Mouse (Mus musculus): ENCODE results near the gene Spsb4.

GRCm38 (mm10) chr9:97020152-97020551 is 1.5 kb upstream of the Spsb4 start:
- no peak for TF ChIP-seq CTCF (IDR thresholded peaks at IDR 0.05; ENCODE audit: low read depth)
- TF ChIP-seq EP300 (optimal IDR thresholded peaks at IDR 0.05) = no peak
